ENCODE assay signal across 8 mouse cellular contexts in genomic region chr8:106511531-106512041, GRCm38 (mm10). TPM values are rescaled to one million over a fixed set of nuclear protein-coding genes. Genes with fewer than 3 reads are reported as not detected.
DNase-seq lines count a peak whose midpoint lies in the region; ATAC-seq and TF ChIP-seq lines count a peak whose summit lies in the region.

No protein-coding gene starts in this region.

- H3K4me2 ChIP-seq in intestine, postnatal 0 days (replicated peaks; ENCODE audit: low read depth), result peak overlapping the region; percentile 72

- 3% methylated on average over 30 of the region's 30 CpGs for WGBS in intestine, postnatal 0 days

- DNase-seq in adrenal gland, postnatal 14 days, result peak; percentile 39
- no peak for DNase-seq in adrenal gland, postnatal 25 days
- peak; percentile 32 for DNase-seq in lung, postnatal 14 days
- DNase-seq in yolk sac, embryonic 10.5 days (ENCODE audit: low spot score), result peak; percentile 73
- no peak for DNase-seq in urinary bladder, adult 18-20 months (ENCODE audit: low spot score in 2 of 2)
- no peak for DNase-seq in ovary, postnatal 36 days (ENCODE audit: low spot score)

- peak overlapping the region; percentile 37; the same call in 1 of the 2 replicates for H3K9ac ChIP-seq in intestine, postnatal 0 days (ENCODE audit: low read depth, low read length)

- H3K4me3 ChIP-seq in embryonic fibroblast, embryonic 13.5 days (ENCODE audit: insufficient read depth, low read length), result peak overlapping the region; percentile 50
- H3K4me3 ChIP-seq in intestine, postnatal 0 days (ENCODE audit: low read depth, low read length), result peak overlapping the region; percentile 38

- no peak for ATAC-seq in intestine, postnatal 0 days

- H3K27ac ChIP-seq in embryonic fibroblast, embryonic 13.5 days (ENCODE audit: insufficient read depth, low read length), result peak overlapping the region; percentile 89
- no peak overlapping the region; the same call in 1 of the 2 replicates for H3K27ac ChIP-seq in intestine, postnatal 0 days (ENCODE audit: low read depth, low read length)

- 0 out of 2 replicates have a peak, but pooled peaks have one; percentile 31 for TF ChIP-seq POLR2A in embryonic fibroblast, embryonic 13.5 days (IDR thresholded peaks at IDR 0.05; ENCODE audit: low read depth, low read length)

- H3K27me3 ChIP-seq in intestine, postnatal 0 days (replicated peaks; ENCODE audit: control insufficient read depth, insufficient read depth, low read length), result peaks cover 22% of the 10 kb centered on the region

- TF ChIP-seq CTCF in embryonic fibroblast, embryonic 13.5 days (IDR thresholded peaks at IDR 0.05; ENCODE audit: borderline replicate concordance, insufficient read depth, low read length), result no peak
- TF ChIP-seq CTCF in intestine, postnatal 0 days (IDR thresholded peaks at IDR 0.05; ENCODE audit: low read depth), result no peak

- peaks cover 3% of the 10 kb centered on the region; the same call in 1 of the 2 replicates for H3K4me1 ChIP-seq in embryonic fibroblast, embryonic 13.5 days (ENCODE audit: control insufficient read depth, insufficient read depth, low read length)
- peaks cover 12% of the 10 kb centered on the region for H3K4me1 ChIP-seq in intestine, postnatal 0 days (replicated peaks; ENCODE audit: control insufficient read depth, insufficient read depth, low read length)

- no peaks in the 10 kb centered on the region for H3K9me3 ChIP-seq in intestine, postnatal 0 days (ENCODE audit: control insufficient read depth)

- H3K36me3 ChIP-seq in intestine, postnatal 0 days (ENCODE audit: control insufficient read depth, insufficient read depth), result no peaks in the 10 kb centered on the region

RNA-seq across cellular contexts. Expression of gene Cdh3, which starts 0.9 kb away (rescaled TPM):
- 0.68 and 0.74 TPM in 2 replicates for total RNA-seq in adrenal gland, postnatal 14 days (2021)
- 0.27 and 0.52 TPM in 2 replicates for total RNA-seq in adrenal gland, postnatal 25 days (2021)
- 49.9 and 70.2 TPM in 2 replicates for polyA plus RNA-seq in embryonic fibroblast, embryonic 13.5 days (2011; ENCODE audit: insufficient read length, low read depth, missing spikeins)
- 2.9 and 3.6 TPM in 2 replicates for polyA plus RNA-seq in intestine, postnatal 0 days (2015; fragmentation: Nextera tagmentation; extraction: Ambion mirVana)

RNA-seq across cellular contexts. Expression of gene 6030452D12Rik, which starts 11.3 kb away (rescaled TPM):
- total RNA-seq in adrenal gland, postnatal 14 days (2021), result not detected in 2 replicates
- total RNA-seq in adrenal gland, postnatal 25 days (2021), result not detected in 2 replicates
- polyA plus RNA-seq in embryonic fibroblast, embryonic 13.5 days (2011; ENCODE audit: insufficient read length, low read depth, missing spikeins), result not detected in 2 replicates
- not detected in 2 replicates for polyA plus RNA-seq in intestine, postnatal 0 days (2015; fragmentation: Nextera tagmentation; extraction: Ambion mirVana)

Comparison
In these comparisons a context has a peak if more than half of its experiments do, and no peak if none do; other contexts are left out.
1. DNase-seq: peak in adrenal gland, postnatal 14 days (single experiment), lung, postnatal 14 days (single experiment) and yolk sac, embryonic 10.5 days (single experiment); none in adrenal gland, postnatal 25 days (single experiment), urinary bladder, adult 18-20 months (0 of 2) and ovary, postnatal 36 days (single experiment).